Mouse (Mus musculus) brain, adult 2 months (tissue): ENCODE measurements around the gene Ptpro.

Experiments
- DNase-seq: peaks from one replicate; pipeline ENCODE4 v3.0.0; 2011; ENCODE audit warnings: low read depth, low spot score

The Ptpro gene

GRCm38 (mm10) chr6:137252194-137252886, at the start of gene Ptpro:
Ptpro (plus strand) TSS chr6:137252319.
- DNase-seq, result peak; percentile 76

- no peak for DNase-seq
Observed at GRCm38 (mm10) chr6:137202661-137203060, 49.5 kb upstream of the Ptpro start.

GRCm38 (mm10) chr6:137205662-137206400, 46.3 kb upstream of the Ptpro start:
- DNase-seq, result peak; percentile 77

GRCm38 (mm10) chr6:137207126-137207525, 45.0 kb upstream of the Ptpro start:
- no peak for DNase-seq

GRCm38 (mm10) chr6:137209992-137210391, 42.1 kb upstream of the Ptpro start:
- DNase-seq, result peak; percentile 50

GRCm38 (mm10) chr6:137210991-137211390, 41.1 kb upstream of the Ptpro start:
- DNase-seq, result no peak

- DNase-seq, result no peak
Observed at GRCm38 (mm10) chr6:137211441-137211840, 40.7 kb upstream of the Ptpro start.

GRCm38 (mm10) chr6:137217841-137218463, 34.2 kb upstream of the Ptpro start:
- no peak for DNase-seq

- peak; percentile 36 for DNase-seq
Observed at GRCm38 (mm10) chr6:137252887-137253242, 746 bp downstream of the Ptpro start.

- DNase-seq, result no peak
Observed at GRCm38 (mm10) chr6:137253415-137253814, 1.3 kb downstream of the Ptpro start.

- DNase-seq, result no peak
Observed at GRCm38 (mm10) chr6:137261033-137261432, 8.9 kb downstream of the Ptpro start.

GRCm38 (mm10) chr6:137262087-137262486, 10.0 kb downstream of the Ptpro start:
- no peak for DNase-seq

GRCm38 (mm10) chr6:137268019-137268418, 15.9 kb downstream of the Ptpro start:
- DNase-seq, result no peak

- no peak for DNase-seq
Observed at GRCm38 (mm10) chr6:137268592-137268991, 16.5 kb downstream of the Ptpro start.

GRCm38 (mm10) chr6:137272513-137272912, 20.4 kb downstream of the Ptpro start:
- no peak for DNase-seq

- no peak for DNase-seq
Observed at GRCm38 (mm10) chr6:137277587-137277994, 25.5 kb downstream of the Ptpro start.

GRCm38 (mm10) chr6:137279576-137279975, 27.5 kb downstream of the Ptpro start:
- DNase-seq, result no peak

- DNase-seq, result peak; percentile 45
Observed at GRCm38 (mm10) chr6:137281541-137282049, 29.5 kb downstream of the Ptpro start.

- peak; percentile 51 for DNase-seq
Observed at GRCm38 (mm10) chr6:137282050-137282449, 29.9 kb downstream of the Ptpro start.

GRCm38 (mm10) chr6:137286376-137286775, 34.3 kb downstream of the Ptpro start:
- DNase-seq, result no peak

- DNase-seq, result peak; percentile 73
Observed at GRCm38 (mm10) chr6:137287788-137288187, 35.7 kb downstream of the Ptpro start.

GRCm38 (mm10) chr6:137288264-137288663, 36.1 kb downstream of the Ptpro start:
- DNase-seq, result no peak
